Mouse (Mus musculus): Measurements from ENCODE around the gene Tmem35b. TPM values are rescaled to one million over a fixed set of nuclear protein-coding genes. Genes with fewer than 3 reads are reported as not detected.

The Tmem35b gene
- polyA plus RNA-seq, 1 experiment from 2014 or later, result 11.8 TPM

DNA sequence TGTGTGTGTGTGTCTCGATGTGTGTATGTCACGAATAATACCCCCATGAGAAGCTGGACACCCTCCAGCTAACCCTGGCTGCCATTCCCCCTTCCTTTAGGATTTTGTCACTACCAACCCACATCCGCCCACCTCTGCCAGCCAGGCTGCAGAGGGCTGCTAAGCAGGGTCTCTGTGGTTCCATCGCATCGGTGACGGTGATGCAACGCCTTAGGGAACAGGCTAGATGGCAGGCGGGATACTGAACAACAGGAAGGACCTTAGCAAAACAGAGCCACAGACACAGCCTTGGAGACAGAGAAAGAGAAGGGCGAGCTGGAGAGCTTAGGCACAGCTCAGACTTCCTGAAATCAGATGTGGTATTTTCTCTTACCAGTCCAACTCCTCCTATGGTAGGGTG is 55.2 kb downstream of the Tmem35b start:
- H3K36me3 ChIP-seq (ENCODE audit: control insufficient read depth, insufficient read depth, low read length), result no peaks in the 10 kb centered on the region
- ATAC-seq (replicated peaks; ENCODE audit: low FRiP score), result no peak
- no peak overlapping the region for H3K27ac ChIP-seq (ENCODE audit: low read depth, low read length)
- no peak overlapping the region for H3K4me3 ChIP-seq (ENCODE audit: low read depth, low read length)
- H3K9me3 ChIP-seq (ENCODE audit: control insufficient read depth, low read length), result no peaks in the 10 kb centered on the region
- peaks cover 4% of the 10 kb centered on the region; the same call in 1 of the 2 replicates for H3K4me1 ChIP-seq (replicated peaks; ENCODE audit: control insufficient read depth, insufficient read depth, low read length)
- H3K27me3 ChIP-seq (ENCODE audit: control insufficient read depth, insufficient read depth, low read length), result peaks cover 5% of the 10 kb centered on the region; the same call in 1 of the 2 replicates
- no peak overlapping the region for H3K9ac ChIP-seq (ENCODE audit: low read length)
- no peak for DNase-seq (ENCODE audit: low spot score)
- H3K4me2 ChIP-seq (ENCODE audit: low read depth, low read length, severe bottlenecking), result no peak overlapping the region
- WGBS, result 48% methylated on average over 9 of the region's 9 CpGs

Other genes with a start within 250 kb of the Tmem35b start
- gene Zmym4, start 155.6 kb upstream of the Tmem35b start, polyA plus RNA-seq (2014; fragmentation: Nextera tagmentation; extraction: Ambion mirVana), result 31.9 and 40.5 TPM in 2 replicates
- gene Sfpq, start 102.4 kb upstream of the Tmem35b start, polyA plus RNA-seq (2014; fragmentation: Nextera tagmentation; extraction: Ambion mirVana), result 170 and 185 TPM in 2 replicates
- 36.8 and 37.3 TPM in 2 replicates for gene Zmym1, start 62.5 kb upstream of the Tmem35b start, polyA plus RNA-seq (2014; fragmentation: Nextera tagmentation; extraction: Ambion mirVana)
- 24.9 and 28.8 TPM in 2 replicates for gene Zmym6, start 46.3 kb upstream of the Tmem35b start, polyA plus RNA-seq (2014; fragmentation: Nextera tagmentation; extraction: Ambion mirVana)
- gene Dlgap3, start 45.5 kb downstream of the Tmem35b start, polyA plus RNA-seq (2014; fragmentation: Nextera tagmentation; extraction: Ambion mirVana), result 3.1 and 4.2 TPM in 2 replicates
- gene Smim12, start 120.1 kb downstream of the Tmem35b start, polyA plus RNA-seq (2014; fragmentation: Nextera tagmentation; extraction: Ambion mirVana), result 53.3 and 54.5 TPM in 2 replicates
- gene Gja4, start 190.3 kb downstream of the Tmem35b start, polyA plus RNA-seq (2014; fragmentation: Nextera tagmentation; extraction: Ambion mirVana), result 12.3 and 13.9 TPM in 2 replicates
- 0.56 and 0.94 TPM in 2 replicates for gene Gjb3, start 207.2 kb downstream of the Tmem35b start, polyA plus RNA-seq (2014; fragmentation: Nextera tagmentation; extraction: Ambion mirVana)
- not detected in 2 replicates for gene Gjb4, start 230.4 kb downstream of the Tmem35b start, polyA plus RNA-seq (2014; fragmentation: Nextera tagmentation; extraction: Ambion mirVana)
- gene Gjb5, start 234.5 kb downstream of the Tmem35b start, polyA plus RNA-seq (2014; fragmentation: Nextera tagmentation; extraction: Ambion mirVana), result 0.21 and 0.45 TPM in 2 replicates